Mouse (Mus musculus): ENCODE data around the gene Fuca1. TPM values are rescaled to one million over a fixed set of nuclear protein-coding genes. Genes with fewer than 3 reads are reported as not detected.

The Fuca1 gene
- total RNA-seq, 2 experiments from 2014 or later: 46.8 to 47.9 TPM

- no peak for DNase-seq (ENCODE audit: extremely low spot score in 1 of 2, low spot score in 2 of 2)
- intact Hi-C loops (cut with DNase I): no loop called here
Measured at GRCm38 (mm10) chr4:135943389-135943788, 22.9 kb downstream of the Fuca1 start.

- DNase-seq (ENCODE audit: extremely low spot score in 1 of 2, low spot score in 2 of 2): no peak
- intact Hi-C loops (cut with DNase I): loop anchor here (5.0 kb wide), 1 partner anchor 53 kb away; no protein-coding TSS in a partner anchor
Measured at GRCm38 (mm10) chr4:135945706-135946105, 25.2 kb downstream of the Fuca1 start.

- intact Hi-C loops (cut with DNase I): loop anchor here (5.0 kb wide), 1 partner anchor 54 kb away; no protein-coding TSS in a partner anchor
- DNase-seq (ENCODE audit: extremely low spot score in 1 of 2, low spot score in 2 of 2): peak; percentile 95 to 97
Measured at GRCm38 (mm10) chr4:135946278-135946658, 25.7 kb downstream of the Fuca1 start, which contains the start of gene Hmgcl. TSS of gene Hmgcl (plus strand) at chr4:135946448.

- intact Hi-C loops (cut with DNase I): loop anchor here (5.0 kb wide), 1 partner anchor 54 kb away; no protein-coding TSS in a partner anchor
- DNase-seq (ENCODE audit: extremely low spot score in 1 of 2, low spot score in 2 of 2): no peak
Measured at GRCm38 (mm10) chr4:135946659-135947301, 26.2 kb downstream of the Fuca1 start.

GRCm38 (mm10) chr4:135948142-135948541 is 27.6 kb downstream of the Fuca1 start:
- intact Hi-C loops (cut with DNase I): loop anchor here (5.0 kb wide), 1 partner anchor 56 kb away; no protein-coding TSS in a partner anchor
- no peak for DNase-seq (ENCODE audit: extremely low spot score in 1 of 2, low spot score in 2 of 2)

GRCm38 (mm10) chr4:135949475-135949874 is 28.9 kb downstream of the Fuca1 start:
- no peak for DNase-seq (ENCODE audit: extremely low spot score in 1 of 2, low spot score in 2 of 2)
- intact Hi-C loops (cut with DNase I): loop anchor here (5.0 kb wide), 1 partner anchor 57 kb away; no protein-coding TSS in a partner anchor

GRCm38 (mm10) chr4:135949911-135950310 is 29.4 kb downstream of the Fuca1 start:
- DNase-seq (ENCODE audit: extremely low spot score in 1 of 2, low spot score in 2 of 2): no peak

GRCm38 (mm10) chr4:135950365-135950764 is 29.8 kb downstream of the Fuca1 start:
- no peak for DNase-seq (ENCODE audit: extremely low spot score in 1 of 2, low spot score in 2 of 2)
- intact Hi-C loops (cut with DNase I): no loop called here

More at GRCm38 (mm10) chr4:135949911-135950310, 29.4 kb downstream of the Fuca1 start:
- intact Hi-C loops (cut with DNase I): loop anchor here (5.0 kb wide), 1 partner anchor 58 kb away; no protein-coding TSS in a partner anchor

- no peak for DNase-seq (ENCODE audit: extremely low spot score in 1 of 2, low spot score in 2 of 2)
- intact Hi-C loops (cut with DNase I): no loop called here
Measured at GRCm38 (mm10) chr4:135951505-135951904, 31.0 kb downstream of the Fuca1 start.

GRCm38 (mm10) chr4:135953179-135953578 is 32.6 kb downstream of the Fuca1 start:
- DNase-seq (ENCODE audit: extremely low spot score in 1 of 2, low spot score in 2 of 2): no peak
- intact Hi-C loops (cut with DNase I): no loop called here

GRCm38 (mm10) chr4:135954241-135954640 is 33.7 kb downstream of the Fuca1 start:
- intact Hi-C loops (cut with DNase I): no loop called here
- DNase-seq (ENCODE audit: extremely low spot score in 1 of 2, low spot score in 2 of 2): peak in 1 of 2 experiments; percentile 78

GRCm38 (mm10) chr4:135955886-135956285 is 35.4 kb downstream of the Fuca1 start:
- DNase-seq (ENCODE audit: extremely low spot score in 1 of 2, low spot score in 2 of 2): no peak
- intact Hi-C loops (cut with DNase I): no loop called here

- intact Hi-C loops (cut with DNase I): no loop called here
- DNase-seq (ENCODE audit: extremely low spot score in 1 of 2, low spot score in 2 of 2): no peak
Measured at GRCm38 (mm10) chr4:135958354-135958753, 37.8 kb downstream of the Fuca1 start.

GRCm38 (mm10) chr4:135960717-135961116 is 40.2 kb downstream of the Fuca1 start:
- intact Hi-C loops (cut with DNase I): no loop called here
- peak in 1 of 2 experiments; percentile 85 for DNase-seq (ENCODE audit: extremely low spot score in 1 of 2, low spot score in 2 of 2)

- intact Hi-C loops (cut with DNase I): no loop called here
- DNase-seq (ENCODE audit: extremely low spot score in 1 of 2, low spot score in 2 of 2): no peak
Measured at GRCm38 (mm10) chr4:135961709-135962108, 41.2 kb downstream of the Fuca1 start.

GRCm38 (mm10) chr4:135962198-135962597 is 41.7 kb downstream of the Fuca1 start:
- intact Hi-C loops (cut with DNase I): no loop called here
- DNase-seq (ENCODE audit: extremely low spot score in 1 of 2, low spot score in 2 of 2): no peak

- DNase-seq (ENCODE audit: extremely low spot score in 1 of 2, low spot score in 2 of 2): no peak
- intact Hi-C loops (cut with DNase I): no loop called here
Measured at GRCm38 (mm10) chr4:135962946-135963345, 42.4 kb downstream of the Fuca1 start.

- intact Hi-C loops (cut with DNase I): no loop called here
- peak; percentile 92 to 97 for DNase-seq (ENCODE audit: extremely low spot score in 1 of 2, low spot score in 2 of 2)
Measured at GRCm38 (mm10) chr4:135963457-135964193, 43.1 kb downstream of the Fuca1 start, which contains the start of gene Gale. TSS of gene Gale (plus strand) at chr4:135963727.

- intact Hi-C loops (cut with DNase I): no loop called here
- DNase-seq (ENCODE audit: extremely low spot score in 1 of 2, low spot score in 2 of 2): peak; percentile 48 to 77
Measured at GRCm38 (mm10) chr4:135964426-135964825, 43.9 kb downstream of the Fuca1 start.

- DNase-seq (ENCODE audit: extremely low spot score in 1 of 2, low spot score in 2 of 2): no peak
- intact Hi-C loops (cut with DNase I): no loop called here
Measured at GRCm38 (mm10) chr4:135965113-135965512, 44.6 kb downstream of the Fuca1 start.

Data from left cerebral cortex, postnatal 10 days (tissue).